Mouse (Mus musculus) adrenal gland, postnatal 14 days (tissue): ENCODE measurements at regions not wholly inside any gene's neighbourhood (a gene's known extent, or its start where the extent isn't known, plus 50 kb on each side); places are given as distances from the start of the nearest gene placed in this dataset.

Experiments
- DNase-seq: peaks from one replicate; pipeline ENCODE4 v3.0.0; 2021; ENCODE audit warnings: mixed read lengths

DNA sequence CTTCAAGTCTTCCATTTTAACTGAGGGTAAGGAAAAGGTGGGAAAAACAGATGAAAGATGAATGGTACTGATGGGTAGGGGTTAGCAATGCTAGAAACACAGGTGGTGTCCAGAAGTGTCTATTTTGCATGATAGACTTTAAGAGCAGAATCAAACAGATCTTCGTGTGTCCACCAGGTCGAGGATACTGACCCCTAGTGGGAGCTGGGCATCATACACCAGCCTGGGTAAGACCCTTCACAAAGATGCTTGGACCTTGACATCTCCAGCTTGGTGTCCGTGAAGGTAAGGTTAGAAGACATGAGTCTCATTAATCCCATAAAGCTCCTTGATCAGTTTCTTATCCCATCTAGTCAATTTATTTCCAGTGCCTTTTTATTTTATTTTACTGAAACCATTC lies 132.9 kb upstream of the Fstl4 start:
- DNase-seq = no peak

DNA sequence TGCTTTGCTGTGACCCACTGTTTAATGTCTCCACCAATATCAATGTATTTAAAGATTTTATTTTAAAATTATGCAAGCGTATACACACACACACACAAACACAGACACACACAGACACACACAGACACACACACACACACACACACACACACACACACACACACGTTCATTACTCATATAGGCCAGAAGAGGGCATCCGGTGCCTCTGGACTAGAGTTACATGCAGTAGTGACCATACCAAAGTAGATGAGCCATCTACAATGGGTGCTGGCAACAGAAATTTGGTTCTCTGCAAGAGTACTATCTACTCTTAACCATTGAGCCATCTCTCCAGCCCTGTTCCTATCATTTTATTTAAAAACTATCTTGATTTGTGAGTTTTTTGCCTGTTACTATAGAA lies 130.2 kb upstream of the Fstl4 start:
- no peak for DNase-seq

DNA sequence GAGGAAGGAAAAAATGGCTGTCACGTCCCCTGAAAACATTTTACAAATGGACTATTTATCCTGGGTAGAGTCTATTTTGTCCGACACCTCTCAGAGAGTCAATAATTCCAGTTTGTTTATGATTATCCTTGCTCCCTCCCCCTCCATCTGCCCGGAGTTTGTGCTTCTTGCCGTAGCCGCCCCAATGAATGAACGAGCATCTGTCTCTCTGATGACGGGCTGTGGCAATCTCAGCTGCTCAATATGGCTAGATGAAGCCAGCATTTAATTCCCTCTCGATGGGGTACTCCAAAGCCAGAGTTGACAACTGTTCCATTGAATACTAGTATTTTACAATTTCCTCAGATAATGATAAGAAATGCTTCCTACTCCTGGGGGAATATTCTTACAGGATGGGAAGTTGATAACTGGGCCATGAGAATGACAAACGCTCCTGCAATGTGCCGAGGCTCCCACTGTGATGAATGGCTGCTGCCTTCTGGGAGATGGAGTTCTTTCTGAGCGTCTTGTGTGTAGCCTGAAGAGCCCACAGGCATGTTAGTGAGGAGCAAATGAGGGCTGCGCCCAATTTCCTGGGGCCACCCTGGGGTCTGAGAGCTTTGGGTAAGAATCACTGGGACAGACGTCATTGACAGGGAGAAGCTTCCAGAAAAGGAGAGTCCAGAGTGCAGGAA lies 128.6 kb upstream of the Fstl4 start:
- DNase-seq = no peak

DNA sequence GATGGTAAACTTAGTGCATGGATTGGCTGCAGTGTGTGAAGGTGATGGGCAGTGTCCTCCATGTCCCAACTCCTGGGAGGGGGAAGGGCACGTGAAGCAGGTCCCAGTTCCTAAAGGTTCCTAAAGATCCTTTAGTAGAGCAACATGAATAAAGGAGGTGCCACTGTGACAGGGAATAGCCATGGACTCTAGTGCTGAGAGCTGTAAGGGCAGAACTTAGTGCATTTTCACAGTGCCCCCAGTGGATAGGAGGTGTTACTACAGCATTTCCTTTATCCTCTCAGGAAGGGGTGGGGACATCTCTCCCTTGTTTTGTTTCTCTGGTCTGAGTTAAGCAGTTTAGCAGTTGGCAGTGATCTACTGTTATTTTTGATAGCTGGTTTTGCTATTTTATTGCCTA lies 125.5 kb upstream of the Fstl4 start:
- DNase-seq = no peak

DNA sequence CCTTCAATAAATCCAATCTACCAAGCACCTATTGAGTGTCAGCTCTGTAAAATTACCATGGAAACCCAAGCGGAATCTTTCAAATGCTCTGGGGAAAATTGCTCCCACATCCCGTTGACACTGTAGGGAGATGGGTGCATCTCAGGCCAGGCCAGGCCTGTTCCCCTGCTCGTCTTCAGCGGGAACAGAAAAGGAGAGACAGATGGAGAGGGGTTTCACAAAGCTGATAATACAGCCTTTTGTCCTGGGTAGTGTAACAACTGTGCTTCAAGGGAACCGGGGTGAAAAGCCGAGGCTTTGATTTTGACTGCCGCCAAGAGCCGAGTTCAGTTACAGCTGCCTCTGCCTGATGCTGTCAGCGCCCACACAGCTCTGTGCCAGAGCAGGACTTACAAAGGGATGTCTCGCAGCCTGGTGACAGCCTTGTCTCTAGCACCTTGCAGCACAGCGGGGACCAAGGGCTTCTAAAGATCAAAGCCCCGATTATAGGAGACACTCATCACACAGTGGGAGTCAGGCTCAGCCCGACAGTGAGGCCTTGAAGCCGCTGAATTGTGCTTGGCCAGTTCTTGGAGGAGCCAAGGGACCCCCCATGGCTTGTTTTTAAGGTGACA lies 122.6 kb upstream of the Fstl4 start:
- peak; percentile 35 for DNase-seq

DNA sequence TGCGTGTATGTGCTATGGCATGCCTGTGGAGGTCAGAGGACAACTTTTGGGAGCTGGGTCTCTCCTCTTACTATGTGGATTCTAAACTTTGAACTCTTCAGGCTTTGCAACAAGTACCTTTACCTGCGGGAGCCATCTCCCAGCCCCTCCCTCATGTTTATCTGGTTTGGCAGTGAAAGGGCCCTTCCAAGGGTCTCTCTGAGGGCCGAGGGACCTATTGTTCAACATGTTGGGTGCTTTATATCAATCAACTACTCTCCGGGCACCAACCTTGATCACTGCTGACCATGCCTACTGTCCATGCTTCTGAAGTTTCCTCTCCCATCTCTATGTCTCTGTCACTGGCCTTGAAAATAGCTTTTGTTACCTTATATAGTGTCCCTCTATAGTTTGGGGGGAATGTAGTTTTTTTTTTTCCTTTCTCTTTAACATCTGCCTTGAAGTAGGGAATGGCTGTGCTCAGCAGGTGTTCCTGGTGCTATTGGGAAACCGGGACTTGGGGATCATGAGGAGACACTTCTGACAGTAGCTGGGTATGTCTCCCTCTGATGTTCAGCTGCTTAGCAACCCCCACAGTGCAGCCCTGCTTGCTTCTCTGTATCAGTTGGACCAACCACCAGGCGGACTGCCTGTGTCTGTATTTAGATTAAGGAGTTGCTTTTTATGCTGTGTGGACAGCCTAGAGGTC lies 120.2 kb upstream of the Fstl4 start:
- DNase-seq = no peak

DNA sequence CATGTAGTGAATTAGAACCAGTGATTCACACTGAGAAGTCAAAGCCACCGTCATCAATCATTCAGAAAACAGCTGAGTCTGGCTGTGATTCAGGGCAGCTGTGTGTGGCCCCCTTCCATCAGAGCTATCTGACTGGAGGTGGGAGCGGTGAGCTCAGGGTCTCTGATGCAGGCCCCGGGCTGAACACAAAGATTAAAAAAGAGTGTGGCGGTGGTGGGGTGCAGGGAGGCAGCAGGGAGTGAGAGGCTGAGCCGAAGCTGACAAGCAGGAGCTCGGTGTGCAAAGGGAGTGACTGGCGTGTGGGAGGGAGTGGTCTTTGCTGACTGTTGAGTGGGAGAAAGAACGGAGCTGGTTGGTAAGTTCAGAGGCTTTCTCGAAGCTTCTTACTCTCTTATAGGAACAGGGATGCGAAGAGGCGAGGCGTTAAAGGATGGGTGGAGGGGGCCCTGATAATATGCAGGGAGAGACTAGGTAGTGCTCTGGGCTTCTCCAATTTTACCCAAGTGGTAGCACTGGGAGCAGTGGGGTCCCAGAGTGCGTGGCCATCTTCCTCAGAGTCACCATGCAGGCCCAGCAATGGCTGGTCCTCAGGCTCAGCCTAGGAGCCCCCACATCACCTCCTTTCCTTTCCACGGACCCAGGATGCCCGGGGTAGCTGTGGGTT lies 116.1 kb upstream of the Fstl4 start:
- peak; percentile 36 for DNase-seq

DNA sequence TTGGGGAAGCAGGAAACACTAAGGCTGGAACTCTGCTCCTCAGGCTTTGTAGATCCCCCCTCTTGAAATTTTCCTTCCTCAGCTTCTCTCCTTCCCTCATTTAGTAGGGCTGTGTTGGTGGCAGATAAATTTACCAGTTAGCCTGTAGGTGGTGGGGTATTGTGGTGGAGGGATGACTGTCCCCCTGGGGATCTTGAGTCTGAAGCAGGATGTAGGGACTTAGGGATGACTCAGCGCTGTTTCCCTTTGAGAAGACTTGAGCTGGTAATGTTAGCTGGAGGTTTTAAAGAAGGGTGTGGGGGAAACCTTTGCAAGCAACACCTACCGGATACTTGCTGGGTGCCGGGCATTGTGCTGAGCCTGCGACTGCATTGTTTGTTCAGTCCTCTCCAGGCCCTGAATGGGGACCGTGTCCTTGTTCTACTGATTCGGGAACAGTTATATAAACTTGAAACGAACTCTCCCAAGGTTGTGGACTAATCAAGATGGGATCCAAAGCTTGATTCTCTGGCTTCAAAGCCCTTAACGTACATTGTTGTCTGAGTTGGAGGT lies 115.5 kb upstream of the Fstl4 start:
- peak; percentile 23 for DNase-seq

DNA sequence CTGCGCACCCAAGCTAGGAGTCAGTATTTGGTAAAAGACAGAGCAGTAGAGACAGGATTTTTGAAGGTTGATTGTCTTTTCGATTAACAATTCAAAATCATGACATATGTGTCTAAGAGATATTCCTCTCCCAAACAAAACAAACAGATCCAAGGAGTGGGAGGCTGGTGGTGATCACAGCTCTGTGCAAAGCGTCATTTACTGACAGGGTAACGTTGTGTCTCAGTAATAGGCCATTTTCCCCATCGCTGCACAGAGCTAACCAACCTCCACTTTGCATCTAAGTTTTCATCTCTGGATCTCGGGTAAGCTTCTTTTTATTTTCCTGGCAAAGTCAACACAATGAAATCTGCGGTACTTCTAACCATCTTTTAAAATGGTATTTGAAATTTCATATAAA lies 109.8 kb upstream of the Fstl4 start:
- no peak for DNase-seq

DNA sequence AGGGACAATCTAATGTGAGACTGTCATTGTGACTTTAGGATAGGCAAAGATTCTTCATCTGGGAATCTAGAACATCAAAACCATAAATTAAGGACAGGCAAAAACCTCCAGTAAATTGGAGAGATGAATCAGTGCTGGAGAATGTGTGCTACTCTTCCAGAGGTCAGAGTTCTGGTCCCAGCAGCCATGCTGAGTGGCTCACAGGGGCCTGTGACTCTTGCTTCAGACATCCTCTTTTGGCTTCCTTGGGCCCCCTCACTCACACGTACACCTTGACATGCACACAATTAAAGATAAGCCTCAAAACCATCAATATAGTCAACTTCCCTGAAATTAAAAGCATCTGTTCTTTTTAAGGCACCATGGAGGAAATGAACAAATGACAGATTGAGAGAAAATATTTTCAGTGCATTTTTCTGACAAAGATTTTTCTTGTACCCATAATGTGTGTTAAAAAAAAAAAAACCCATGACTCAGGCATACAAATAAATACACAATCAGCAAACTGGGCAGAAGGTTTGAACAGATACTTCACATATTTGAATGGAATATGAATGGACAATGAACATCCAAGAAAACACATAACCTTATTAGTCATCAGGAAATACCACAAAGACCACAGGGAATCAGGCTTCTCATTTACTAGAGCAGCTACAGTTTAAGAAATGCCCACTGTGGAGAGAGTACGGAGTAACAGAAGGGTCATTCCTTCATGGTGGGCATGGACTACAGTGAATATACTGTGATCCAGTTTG lies 108.5 kb upstream of the Fstl4 start:
- DNase-seq = no peak

DNA sequence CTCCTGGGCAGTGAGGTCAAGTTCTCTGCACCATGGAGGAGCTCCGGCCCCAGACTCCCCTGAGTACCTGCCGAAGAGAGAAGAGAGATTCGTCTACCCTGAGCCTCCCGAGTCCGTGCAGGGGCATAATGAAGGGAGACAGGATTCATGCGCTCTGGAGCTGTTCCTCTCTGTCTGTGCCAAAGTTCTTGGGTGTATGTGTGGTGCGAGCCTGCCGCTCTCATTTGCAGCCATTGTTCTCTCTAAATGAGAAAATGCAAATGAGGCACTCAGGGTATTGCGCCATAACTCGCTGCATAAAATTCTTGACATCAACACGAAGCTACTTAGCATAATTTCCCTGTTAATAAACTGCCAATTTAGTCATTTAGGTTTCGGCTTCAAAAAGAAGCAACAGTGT lies 103.2 kb upstream of the Fstl4 start:
- no peak for DNase-seq

DNA sequence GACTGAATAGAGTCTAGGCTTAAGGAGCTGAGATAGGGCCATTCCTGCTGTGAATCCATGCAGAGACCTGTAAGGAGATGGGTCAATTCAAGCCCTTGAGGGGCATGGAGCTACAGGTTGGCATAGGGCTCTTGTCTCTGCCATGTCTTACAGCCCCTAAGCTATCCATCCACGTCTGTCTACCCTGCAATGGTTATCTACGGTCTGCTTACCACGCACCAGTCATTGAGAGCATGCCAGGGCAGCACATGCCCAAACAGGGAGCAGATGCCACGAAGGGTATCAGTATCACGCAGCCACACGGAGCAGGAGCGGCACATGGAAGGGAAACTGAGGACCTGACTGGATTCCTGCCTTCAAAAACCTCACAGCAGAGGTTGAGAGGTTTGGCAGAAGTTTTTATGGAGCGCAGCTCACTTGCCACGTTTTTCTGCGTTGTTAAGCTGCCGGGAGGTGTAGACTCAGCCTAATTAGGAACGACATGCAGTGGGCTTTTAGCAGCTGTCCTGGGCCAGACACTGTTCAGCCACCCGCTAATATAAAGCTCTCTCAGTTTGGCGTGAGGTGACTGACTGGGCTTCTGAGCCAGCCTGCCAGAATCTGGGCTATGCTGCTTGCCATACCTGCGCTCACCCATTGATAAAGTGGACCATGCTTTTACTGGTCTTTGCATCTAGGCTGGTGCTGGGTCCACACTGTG lies 102.4 kb upstream of the Fstl4 start:
- no peak for DNase-seq

DNA sequence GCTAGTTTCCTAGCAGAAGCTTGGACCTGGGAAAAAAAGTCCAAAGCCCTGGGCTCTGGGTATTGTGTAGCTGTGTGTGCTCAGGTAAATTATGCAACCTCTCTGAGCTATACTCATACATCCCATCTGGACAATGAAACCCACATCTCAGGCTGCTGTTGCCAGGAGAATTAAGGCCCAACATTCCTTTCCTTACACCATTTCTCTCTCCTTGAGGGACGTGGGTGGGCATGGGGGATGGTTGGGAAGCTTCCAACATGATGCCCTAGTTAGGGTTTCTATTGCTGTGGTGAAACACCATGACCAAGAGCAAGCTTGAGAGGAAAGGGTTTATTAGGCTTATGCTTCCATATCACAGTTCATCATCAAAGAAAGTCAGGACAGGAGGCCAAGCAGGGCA lies 99.1 kb upstream of the Fstl4 start:
- DNase-seq = no peak

DNA sequence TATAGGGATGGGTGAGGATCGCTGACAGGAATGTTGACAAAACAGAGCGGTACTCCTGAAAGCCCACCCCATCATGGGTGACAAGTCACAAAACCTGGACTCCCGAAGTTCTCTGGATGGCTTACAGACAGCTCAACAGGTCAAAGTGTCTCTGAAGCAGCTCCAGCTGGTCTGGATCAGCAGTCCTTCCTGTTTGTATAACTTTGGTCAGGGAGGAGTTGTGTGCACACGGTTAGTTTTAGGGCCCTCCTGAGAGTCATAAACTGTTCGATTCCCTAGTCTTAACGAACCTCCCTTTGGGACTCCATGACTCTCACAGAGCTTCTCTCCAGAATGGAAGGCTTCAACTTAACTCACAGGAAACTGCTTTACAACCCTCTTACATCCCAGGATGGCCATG lies 89.4 kb upstream of the Fstl4 start:
- no peak for DNase-seq

DNA sequence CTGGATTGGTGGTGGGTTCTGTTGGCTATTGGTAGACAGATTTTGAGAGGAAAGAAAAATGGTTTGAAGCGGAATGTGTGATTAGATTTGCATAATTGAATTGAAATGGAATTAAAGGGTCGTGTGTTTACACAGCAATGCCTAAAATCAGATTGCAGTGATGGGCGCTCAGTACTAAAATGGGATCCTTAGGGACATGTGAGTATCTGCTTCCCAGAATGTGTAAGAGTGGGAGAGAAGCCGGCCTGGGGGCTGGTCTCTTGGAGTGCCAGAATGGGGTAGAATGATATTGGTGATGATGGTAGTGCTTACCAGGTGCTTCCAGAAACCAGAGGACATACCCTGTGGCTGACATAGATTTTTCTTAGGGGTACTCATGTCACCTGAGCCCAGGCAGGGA lies 86.2 kb upstream of the Fstl4 start:
- DNase-seq = no peak

DNA sequence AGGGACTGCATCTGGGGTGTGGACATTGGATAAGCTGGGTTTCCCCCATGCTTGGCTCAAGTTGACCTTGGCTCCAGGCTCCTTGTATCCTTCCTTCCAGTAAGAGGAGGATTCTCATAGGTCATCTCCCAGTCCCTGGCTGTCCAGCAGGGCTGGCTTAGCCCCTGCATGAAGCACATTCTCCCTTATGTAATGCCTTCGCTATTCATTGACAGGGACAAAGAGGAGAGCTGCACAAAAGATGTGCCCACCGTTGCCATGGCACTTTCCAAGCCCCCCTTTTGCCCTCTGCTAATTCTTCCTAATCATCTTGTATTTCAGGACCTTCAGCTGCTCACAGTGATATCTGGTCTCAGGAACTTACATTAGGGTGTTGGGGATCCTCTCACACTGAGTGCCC lies 79.0 kb upstream of the Fstl4 start:
- no peak for DNase-seq

DNA sequence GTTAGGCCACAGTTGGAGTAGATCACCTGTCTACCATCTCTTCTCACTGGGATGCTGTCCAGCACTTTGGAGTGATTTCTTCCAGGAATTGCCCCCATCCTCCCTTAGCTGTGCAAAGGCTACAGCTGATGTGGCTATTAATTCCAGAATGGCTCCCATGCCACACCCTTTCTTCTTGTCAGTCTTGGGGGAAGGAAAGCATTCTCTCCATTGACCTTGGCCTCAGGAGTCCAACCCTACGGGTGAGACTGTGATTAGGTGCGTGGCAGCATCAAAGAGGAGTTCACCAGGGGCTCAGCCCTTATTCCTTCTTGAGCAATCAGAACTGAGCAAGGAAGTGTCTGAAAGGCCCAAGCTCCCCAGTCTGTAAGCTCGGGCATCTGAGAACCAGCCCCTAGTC lies 71.7 kb upstream of the Fstl4 start:
- no peak for DNase-seq

DNA sequence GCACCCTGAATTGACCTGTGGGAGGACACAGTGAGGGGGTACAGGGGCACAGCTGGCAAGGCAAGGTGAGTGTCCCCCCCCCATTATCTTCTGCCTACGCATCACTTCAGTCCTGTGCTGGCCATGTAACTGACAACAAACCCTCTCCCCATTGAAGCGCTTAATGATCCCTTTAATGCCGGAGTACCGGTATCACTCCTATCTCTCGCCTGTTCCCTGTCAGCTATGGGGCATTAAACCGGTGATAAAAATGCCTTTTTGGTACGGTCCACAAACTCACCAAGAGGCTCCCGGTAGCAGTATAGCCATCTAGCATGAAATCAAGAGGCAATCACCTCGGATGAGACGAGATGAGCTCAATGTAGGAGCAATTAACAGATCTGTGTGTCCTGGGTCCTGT lies 62.8 kb upstream of the Fstl4 start:
- DNase-seq = no peak

DNA sequence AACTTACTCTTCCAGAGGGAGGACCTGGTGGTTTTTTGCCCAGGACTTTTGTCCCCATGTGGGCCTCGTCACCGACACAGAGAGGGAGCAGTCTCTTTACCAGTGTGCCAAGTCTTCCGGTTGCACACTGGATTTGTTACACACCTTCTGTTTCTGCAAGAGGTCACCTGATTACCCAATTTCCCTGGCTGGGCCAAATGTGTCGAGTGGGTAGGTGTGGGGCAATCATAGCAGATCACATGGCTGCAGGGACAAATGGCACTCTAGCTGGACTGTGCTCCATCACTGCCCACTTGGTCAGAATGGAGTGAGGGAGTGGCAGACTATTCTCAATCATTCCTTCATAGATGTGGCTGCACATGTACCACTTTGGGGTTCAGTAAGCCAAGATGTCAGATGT lies 61.0 kb upstream of the Fstl4 start:
- peak; percentile 50 for DNase-seq
